Mouse (Mus musculus) liver, postnatal 0 days (tissue): Measurements from ENCODE around the gene 9930104L06Rik.

Experiments
- CTCF ChIP-seq: sonication (generic); IDR thresholded peaks from 2 replicates; pipeline ENCODE4 v1.5.1; 2016; ENCODE audit warnings: antibody characterized with exemption, low read depth
- EP300 ChIP-seq: IDR thresholded peaks from 2 replicates; pipeline ENCODE4 v1.6.1; 2016; ENCODE audit warnings: antibody characterized with exemption, low read depth, mild to moderate bottlenecking

- TF ChIP-seq CTCF (no peak), EP300 (no peak)
Measured at GRCm38 (mm10) chr4:124893769-124894168, 43.1 kb upstream of the 9930104L06Rik start.
